Mouse (Mus musculus) adipose tissue, adult 10 weeks (tissue): ENCODE data around the gene Hace1. TPM values are rescaled to one million over a fixed set of nuclear protein-coding genes. Genes with fewer than 3 reads are reported as not detected.

ENCODE experiments used
- polyA plus RNA-seq: library from polyadenylated mRNA; stranded (reverse); fragments of 350-450 nt; fragmentation: Illumina TruSeq; extraction: RNeasy Lipid Tissue Mini Kit (QIAGEN cat#74804); gene quantifications from one replicate; pipeline ENCODE4 v1.2.3, GENCODE M21; 2014; ENCODE audit warnings: low read depth, low replicate concordance

Hace1 gene
- polyA plus RNA-seq = 6.1 TPM

DNA sequence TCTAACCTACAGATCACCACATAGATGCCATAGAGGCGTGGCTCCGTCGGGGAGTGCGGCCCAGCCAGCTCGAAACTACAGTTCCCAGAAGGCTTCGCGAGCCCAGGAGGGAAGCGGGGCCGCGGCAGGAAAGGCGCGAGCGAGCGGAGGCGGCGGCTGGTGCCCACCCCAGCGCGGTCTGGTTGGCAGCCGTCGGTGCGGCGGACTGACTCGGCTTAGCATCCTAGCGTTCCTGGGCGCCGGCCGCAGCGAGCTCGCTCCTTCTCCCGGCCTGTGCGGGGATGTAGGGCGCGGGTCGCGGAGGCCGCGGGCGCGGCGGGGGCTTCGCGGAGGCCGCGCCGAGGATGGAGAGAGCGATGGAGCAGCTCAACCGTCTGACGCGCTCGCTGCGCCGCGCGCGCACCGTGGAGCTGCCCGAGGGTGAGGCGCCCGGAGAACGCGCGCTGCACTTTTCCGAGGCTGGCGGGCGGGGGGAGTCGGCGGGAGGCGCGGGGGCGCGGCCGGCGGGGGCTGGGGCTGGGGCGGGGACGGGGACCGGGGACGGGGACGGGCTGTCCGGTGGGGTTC, at the start of gene Hace1:
Gene Hace1, plus strand, starts transcription at position 99 of the 567 bp plus-strand sequence.

Other genes starting within 250 kb of the Hace1 start
- gene Bves, start 242.1 kb upstream of the Hace1 start, polyA plus RNA-seq = 0.72 TPM
- 0.05 TPM for gene Lin28b, start 91.4 kb upstream of the Hace1 start, polyA plus RNA-seq